Mouse (Mus musculus): ENCODE measurements at regions not wholly inside any gene's neighbourhood (a gene's known extent, or its start where the extent isn't known, plus 50 kb on each side); places are given as distances from the start of the nearest gene placed in this dataset.
A peak's percentile ranks its signal among the peaks of the same experiment; 100 is the strongest.

DNA sequence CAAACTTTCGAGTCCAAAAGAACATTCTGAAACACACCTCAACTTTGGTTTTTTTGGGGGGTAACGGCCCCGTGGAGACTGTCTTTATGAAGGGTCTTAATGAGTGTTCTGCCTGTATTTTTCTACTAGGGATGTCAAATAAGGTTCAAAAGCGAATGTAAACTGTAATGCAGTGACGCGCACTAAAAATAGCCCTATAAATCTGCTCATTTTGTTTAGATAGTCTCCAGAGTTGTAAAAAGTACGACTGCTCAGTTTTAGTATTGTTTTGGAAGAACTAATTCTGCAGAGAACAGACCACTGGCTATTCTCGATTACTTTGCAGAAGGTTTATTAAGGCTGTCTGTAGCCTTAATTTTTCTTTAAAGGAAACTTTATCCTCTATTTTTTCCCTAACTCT, 68.6 kb upstream of the BC052040 start:
- no peak for DNase-seq (ENCODE audit: low read depth, low spot score)

DNA sequence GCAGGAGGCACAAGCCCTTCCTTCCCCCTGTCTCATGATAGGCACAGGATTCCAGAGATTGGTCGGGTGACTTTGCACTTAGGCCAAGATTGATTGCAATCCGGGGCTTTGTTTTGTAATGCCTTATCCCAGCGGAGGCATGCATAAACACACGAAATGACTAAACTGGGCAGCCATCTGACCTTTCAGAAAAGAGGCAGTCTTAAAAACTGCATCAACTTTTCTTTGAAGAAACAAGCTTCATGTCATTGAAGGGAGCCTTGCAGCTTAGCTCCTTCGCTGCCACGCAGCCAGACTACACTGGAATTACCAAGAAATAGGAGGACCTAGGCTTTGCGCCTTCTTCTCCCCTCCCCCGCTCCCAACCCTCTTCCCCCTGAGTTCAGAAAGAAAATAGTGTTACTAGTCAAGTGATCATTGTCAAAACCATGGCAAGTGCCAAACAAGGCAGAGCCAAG, 67.7 kb upstream of the BC052040 start:
- no peak for DNase-seq (ENCODE audit: low read depth, low spot score)

- DNase-seq (ENCODE audit: low read depth, low spot score), result peak; percentile 20
Measured at GRCm38 (mm10) chr2:115514831-115515428, 66.6 kb upstream of the BC052040 start.

DNA sequence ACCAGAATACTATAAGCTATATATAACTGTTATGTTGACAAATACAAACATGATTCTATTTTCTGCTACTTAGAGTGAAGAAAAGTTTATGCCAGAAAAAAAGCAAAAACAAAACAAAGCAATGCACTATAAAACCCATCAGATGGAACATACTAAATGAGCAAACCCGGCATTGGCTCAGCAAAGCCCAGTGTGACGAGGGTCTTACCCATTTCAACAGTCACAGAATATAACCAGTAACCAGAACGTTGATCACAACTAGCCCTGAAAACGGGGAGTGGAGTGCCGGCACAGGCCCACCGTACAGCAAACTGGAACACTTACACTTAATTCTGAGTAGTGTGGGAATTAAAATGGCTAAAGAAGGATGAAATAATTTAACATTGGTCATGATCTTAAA, 66.0 kb upstream of the BC052040 start:
- DNase-seq (ENCODE audit: low read depth, low spot score), result no peak

- DNase-seq (ENCODE audit: low read depth, low spot score), result no peak
Measured at GRCm38 (mm10) chr2:115516824-115517223, 64.7 kb upstream of the BC052040 start.

DNA sequence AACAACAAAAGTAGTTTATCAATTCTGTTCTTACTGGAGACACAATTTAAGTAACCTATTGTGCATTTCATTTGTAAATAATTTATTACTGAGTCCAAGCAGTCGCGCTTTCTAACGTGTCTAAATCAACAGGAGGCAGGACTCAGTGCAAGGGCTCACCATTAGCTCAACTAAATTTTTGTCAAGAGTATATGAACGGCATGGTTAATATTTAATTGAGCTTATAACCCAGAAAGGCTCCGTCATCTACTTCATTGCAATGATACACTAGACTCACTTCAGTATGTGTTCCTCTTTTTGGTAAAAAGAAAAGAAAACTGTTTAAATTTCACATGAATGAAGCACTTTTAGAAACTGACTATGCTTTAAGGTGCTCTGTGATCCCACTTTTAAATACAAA, 61.5 kb upstream of the BC052040 start:
- no peak for DNase-seq (ENCODE audit: low read depth, low spot score)

DNA sequence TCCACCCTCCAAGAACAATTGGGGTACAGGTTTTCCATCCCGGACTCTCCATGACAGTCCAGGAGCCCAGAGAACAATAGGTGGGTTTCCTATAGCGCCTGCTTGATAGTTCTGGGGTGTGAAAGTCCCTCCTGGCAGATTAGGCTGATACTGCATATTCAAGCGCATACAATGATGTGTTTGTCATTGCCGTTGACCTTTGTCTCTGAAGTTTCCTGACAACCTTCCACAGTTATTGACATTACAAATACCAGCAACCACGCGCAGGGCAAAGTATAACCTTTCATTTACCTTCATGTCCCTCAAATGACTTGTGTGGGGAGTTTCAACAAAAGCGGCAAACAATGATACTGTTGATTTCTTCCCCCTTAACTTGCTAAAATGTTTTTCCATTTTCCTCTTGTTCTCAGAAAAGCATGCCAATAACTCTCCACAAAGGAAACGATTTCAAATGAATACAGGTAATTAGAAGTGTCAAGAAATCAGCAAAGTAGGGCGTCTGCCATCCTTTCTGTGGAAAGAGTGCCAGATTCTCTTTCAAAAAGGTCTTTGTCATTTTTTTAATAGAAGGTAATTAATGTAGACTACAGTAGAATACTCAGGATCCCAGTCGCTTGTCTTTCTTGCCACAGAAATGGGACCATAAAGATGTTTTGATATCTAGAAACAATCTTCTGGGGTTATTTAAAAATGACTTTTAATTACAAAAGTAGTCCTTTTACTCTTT, 60.9 kb upstream of the BC052040 start:
- no peak for DNase-seq (ENCODE audit: low read depth, low spot score)

DNA sequence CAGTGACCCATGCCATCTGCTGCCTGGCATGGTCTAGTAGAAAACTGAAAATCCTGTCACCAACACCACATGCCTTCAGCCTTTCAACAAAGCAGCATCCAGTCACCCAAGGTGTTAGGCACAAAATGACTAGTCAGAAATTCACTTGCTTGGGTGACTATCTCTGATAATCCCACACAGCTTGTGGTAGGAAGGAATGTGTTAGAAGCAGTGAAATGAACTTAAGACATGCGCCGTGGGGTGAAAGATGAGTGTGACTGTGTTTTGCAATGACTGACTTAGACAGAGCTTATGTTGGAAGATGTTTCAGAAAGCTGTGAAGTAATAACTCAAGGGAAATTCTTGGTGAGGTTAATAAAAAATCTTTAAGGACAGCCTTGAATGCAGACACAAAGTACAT, 51.6 kb upstream of the BC052040 start:
- no peak for DNase-seq (ENCODE audit: low read depth, low spot score)
